Mouse (Mus musculus): ENCODE results near the gene Prkn. TPM values are rescaled to one million over a fixed set of nuclear protein-coding genes. Genes with fewer than 3 reads are reported as not detected.

The Prkn gene
- polyA plus RNA-seq, 1 experiment = 1.3 TPM

GRCm38 (mm10) chr17:11076319-11076903, 236.2 kb downstream of the Prkn start:
- no peak for TF ChIP-seq GATA1 (IDR thresholded peaks at IDR 0.05; ENCODE audit: low read length)

- TF ChIP-seq GATA1 (IDR thresholded peaks at IDR 0.05; ENCODE audit: low read length) = no peak
These were observed 246.3 kb downstream of the Prkn start for GRCm38 (mm10) chr17:11086492-11086891.

GRCm38 (mm10) chr17:11087088-11087487, 246.9 kb downstream of the Prkn start:
- no peak for TF ChIP-seq GATA1 (IDR thresholded peaks at IDR 0.05; ENCODE audit: low read length)

- no peak for TF ChIP-seq GATA1 (IDR thresholded peaks at IDR 0.05; ENCODE audit: low read length)
These were observed 247.6 kb downstream of the Prkn start for GRCm38 (mm10) chr17:11087823-11088222.

- no peak for TF ChIP-seq GATA1 (IDR thresholded peaks at IDR 0.05; ENCODE audit: low read length)
These were observed 249.2 kb downstream of the Prkn start for GRCm38 (mm10) chr17:11089361-11089760.

GRCm38 (mm10) chr17:11092900-11093299, 252.7 kb downstream of the Prkn start:
- no peak for TF ChIP-seq GATA1 (IDR thresholded peaks at IDR 0.05; ENCODE audit: low read length)

GRCm38 (mm10) chr17:11093321-11093720, 253.1 kb downstream of the Prkn start:
- TF ChIP-seq GATA1 (IDR thresholded peaks at IDR 0.05; ENCODE audit: low read length) = no peak

- no peak for TF ChIP-seq GATA1 (IDR thresholded peaks at IDR 0.05; ENCODE audit: low read length)
These were observed 266.8 kb downstream of the Prkn start for GRCm38 (mm10) chr17:11107007-11107406.

GRCm38 (mm10) chr17:11107916-11108315, 267.7 kb downstream of the Prkn start:
- no peak for TF ChIP-seq GATA1 (IDR thresholded peaks at IDR 0.05; ENCODE audit: low read length)

GRCm38 (mm10) chr17:11117508-11117907, 277.3 kb downstream of the Prkn start:
- no peak for TF ChIP-seq GATA1 (IDR thresholded peaks at IDR 0.05; ENCODE audit: low read length)

GRCm38 (mm10) chr17:11124048-11124447, 283.9 kb downstream of the Prkn start:
- TF ChIP-seq GATA1 (IDR thresholded peaks at IDR 0.05; ENCODE audit: low read length) = no peak

- TF ChIP-seq GATA1 (IDR thresholded peaks at IDR 0.05; ENCODE audit: low read length) = no peak
These were observed 287.0 kb downstream of the Prkn start for GRCm38 (mm10) chr17:11127217-11127616.

- TF ChIP-seq GATA1 (IDR thresholded peaks at IDR 0.05; ENCODE audit: low read length) = no peak
These were observed 290.7 kb downstream of the Prkn start for GRCm38 (mm10) chr17:11130919-11131318.

- no peak for TF ChIP-seq GATA1 (IDR thresholded peaks at IDR 0.05; ENCODE audit: low read length)
These were observed 302.1 kb downstream of the Prkn start for GRCm38 (mm10) chr17:11142321-11142720.

- no peak for TF ChIP-seq GATA1 (IDR thresholded peaks at IDR 0.05; ENCODE audit: low read length)
These were observed 315.9 kb downstream of the Prkn start for GRCm38 (mm10) chr17:11156119-11156518.

GRCm38 (mm10) chr17:11157536-11157935, 317.4 kb downstream of the Prkn start:
- TF ChIP-seq GATA1 (IDR thresholded peaks at IDR 0.05; ENCODE audit: low read length) = no peak

GRCm38 (mm10) chr17:11161436-11161835, 321.3 kb downstream of the Prkn start:
- TF ChIP-seq GATA1 (IDR thresholded peaks at IDR 0.05; ENCODE audit: low read length) = no peak

- no peak for TF ChIP-seq GATA1 (IDR thresholded peaks at IDR 0.05; ENCODE audit: low read length)
These were observed 322.6 kb downstream of the Prkn start for GRCm38 (mm10) chr17:11162770-11163169.
